Mouse (Mus musculus): ENCODE data around the gene Hist1h2ae.
"Not testable (repeated sequence)": the region's sequence is repeated elsewhere in the genome, so short reads cannot be mapped to it uniquely, and the experiment has no call there.

Hist1h2ae gene

GRCm38 (mm10) chr13:23582219-23583056, 11.4 kb upstream of the Hist1h2ae start:
- no peak for DNase-seq

- peak; percentile 95 for DNase-seq
Measured at GRCm38 (mm10) chr13:23581408-23582218, 10.6 kb upstream of the Hist1h2ae start, which contains the start of gene Hist1h4d. Hist1h4d (plus strand) TSS chr13:23581598.

- DNase-seq, result no peak
Measured at GRCm38 (mm10) chr13:23577835-23578234, 6.8 kb upstream of the Hist1h2ae start.

- no peak for DNase-seq
Measured at GRCm38 (mm10) chr13:23576906-23577639, 6.1 kb upstream of the Hist1h2ae start.

DNA sequence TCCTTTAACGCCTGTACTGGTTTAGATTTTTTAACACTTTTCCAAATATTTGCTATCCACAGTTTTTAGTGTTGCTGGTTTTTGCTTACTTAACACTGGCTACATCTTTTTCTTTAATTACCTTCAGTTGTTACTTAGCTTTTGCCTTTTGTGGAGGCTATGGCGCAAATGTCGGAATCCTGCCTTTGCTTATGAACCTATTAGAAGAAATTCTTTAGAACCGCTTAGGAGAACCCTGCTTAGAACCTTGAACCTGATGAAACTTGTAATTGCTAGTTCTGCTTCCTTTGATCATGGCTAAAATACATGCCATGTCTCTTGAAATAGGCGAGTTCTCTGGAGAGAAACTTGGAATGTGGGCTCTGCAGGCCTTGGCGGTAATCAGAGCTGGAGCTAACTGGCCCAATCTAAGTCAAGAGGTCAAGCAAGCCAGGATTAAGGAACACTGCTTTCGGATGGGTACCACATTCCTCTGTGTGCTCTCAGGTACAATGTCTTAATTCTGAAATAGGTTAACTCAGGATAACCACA, 5.4 kb upstream of the Hist1h2ae start:
- DNase-seq, result no peak

GRCm38 (mm10) chr13:23575864-23576313, 4.9 kb upstream of the Hist1h2ae start:
- DNase-seq, result not testable (repeated sequence)

DNA sequence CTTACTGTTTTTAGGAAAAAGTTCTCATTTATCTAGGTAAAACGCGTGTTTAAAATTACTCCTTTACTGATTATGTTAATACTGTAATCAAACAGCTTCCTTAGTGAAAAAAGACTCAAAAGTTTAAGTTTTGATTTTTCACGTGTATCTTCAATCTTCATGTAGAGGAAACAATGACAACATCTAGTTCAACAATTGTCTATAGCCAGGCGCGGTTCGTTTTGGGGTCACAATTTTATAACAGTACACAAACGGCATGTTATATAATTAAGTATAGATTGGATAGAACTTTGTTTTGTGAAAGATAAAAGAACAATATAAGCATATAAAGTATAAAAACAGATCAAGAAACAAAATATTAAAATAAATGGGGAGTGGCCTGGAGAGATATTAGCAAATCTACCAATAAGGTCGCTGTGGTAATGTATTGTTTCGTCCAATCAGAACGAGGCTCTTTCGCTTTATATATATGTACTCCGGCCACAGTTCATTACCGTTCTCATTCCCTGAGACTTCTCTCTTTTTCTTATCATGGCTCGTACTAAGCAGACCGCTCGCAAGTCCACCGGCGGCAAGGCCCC, 4.3 kb upstream of the Hist1h2ae start, which contains the start of gene Hist1h3d:
Hist1h3d (plus strand) TSS at position 493 of the 581 bp plus-strand sequence.
- peak; percentile 17 for DNase-seq

- not testable (repeated sequence) for DNase-seq
Measured at GRCm38 (mm10) chr13:23574546-23575170, 3.6 kb upstream of the Hist1h2ae start.

DNA sequence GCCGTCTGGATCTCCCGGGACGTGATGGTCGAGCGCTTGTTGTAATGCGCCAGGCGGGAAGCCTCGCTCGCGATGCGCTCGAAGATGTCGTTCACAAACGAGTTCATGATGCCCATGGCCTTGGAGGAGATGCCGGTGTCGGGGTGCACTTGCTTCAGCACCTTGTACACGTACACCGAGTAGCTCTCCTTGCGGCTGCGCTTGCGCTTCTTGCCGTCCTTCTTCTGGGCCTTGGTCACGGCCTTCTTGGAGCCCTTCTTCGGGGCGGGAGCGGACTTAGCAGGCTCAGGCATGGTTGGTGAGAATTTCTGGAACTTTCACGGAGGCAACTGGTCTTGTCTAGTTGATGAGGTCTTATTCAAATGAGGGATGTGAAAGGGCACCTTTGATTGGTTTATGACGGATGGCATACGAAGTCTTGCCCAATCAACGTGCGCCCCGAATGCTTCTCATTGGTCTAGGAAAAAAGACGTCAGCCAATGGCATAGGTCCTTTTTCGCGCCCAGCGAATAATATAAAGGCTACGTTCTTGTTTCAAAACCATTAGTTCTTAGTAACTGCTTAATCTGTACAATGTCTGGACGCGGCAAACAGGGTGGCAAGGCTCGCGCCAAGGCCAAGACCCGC, 3.0 kb upstream of the Hist1h2ae start, which contains the start of the genes Hist1h2bf and Hist1h2ad:
Hist1h2bf (minus strand) TSS at position 299 of the 627 bp plus-strand sequence.
Hist1h2ad (plus strand) TSS at position 484 of the 627 bp plus-strand sequence.
- DNase-seq, result peak; percentile 68

GRCm38 (mm10) chr13:23573034-23573897, 2.2 kb upstream of the Hist1h2ae start:
- not testable (repeated sequence) for DNase-seq

GRCm38 (mm10) chr13:23572218-23573033, 1.4 kb upstream of the Hist1h2ae start:
- DNase-seq, result no peak

DNA sequence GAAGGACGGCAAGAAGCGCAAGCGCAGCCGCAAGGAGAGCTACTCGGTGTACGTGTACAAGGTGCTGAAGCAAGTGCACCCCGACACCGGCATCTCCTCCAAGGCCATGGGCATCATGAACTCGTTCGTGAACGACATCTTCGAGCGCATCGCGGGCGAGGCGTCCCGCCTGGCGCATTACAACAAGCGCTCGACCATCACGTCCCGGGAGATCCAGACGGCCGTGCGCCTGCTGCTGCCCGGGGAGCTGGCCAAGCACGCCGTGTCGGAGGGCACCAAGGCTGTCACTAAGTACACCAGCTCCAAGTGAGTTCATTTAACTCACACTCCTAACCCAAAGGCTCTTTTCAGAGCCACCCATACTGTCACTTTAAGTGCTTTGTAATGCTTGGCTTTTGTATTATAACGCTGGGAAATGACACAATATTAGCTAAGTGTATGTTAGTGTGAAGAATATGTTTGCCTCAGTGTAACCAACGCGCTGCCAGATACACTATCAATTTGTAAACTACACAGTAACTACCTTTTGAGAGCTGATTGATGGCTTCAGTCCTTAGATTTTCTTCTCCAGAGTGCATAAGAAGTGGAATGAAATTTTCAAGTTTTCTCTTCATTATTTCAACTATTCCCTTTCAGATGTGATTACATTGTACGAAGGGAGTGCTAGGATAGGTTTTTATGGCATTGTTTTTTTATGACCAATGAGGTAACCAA, 641 bp upstream of the Hist1h2ae start:
- not testable (repeated sequence) for DNase-seq

DNA sequence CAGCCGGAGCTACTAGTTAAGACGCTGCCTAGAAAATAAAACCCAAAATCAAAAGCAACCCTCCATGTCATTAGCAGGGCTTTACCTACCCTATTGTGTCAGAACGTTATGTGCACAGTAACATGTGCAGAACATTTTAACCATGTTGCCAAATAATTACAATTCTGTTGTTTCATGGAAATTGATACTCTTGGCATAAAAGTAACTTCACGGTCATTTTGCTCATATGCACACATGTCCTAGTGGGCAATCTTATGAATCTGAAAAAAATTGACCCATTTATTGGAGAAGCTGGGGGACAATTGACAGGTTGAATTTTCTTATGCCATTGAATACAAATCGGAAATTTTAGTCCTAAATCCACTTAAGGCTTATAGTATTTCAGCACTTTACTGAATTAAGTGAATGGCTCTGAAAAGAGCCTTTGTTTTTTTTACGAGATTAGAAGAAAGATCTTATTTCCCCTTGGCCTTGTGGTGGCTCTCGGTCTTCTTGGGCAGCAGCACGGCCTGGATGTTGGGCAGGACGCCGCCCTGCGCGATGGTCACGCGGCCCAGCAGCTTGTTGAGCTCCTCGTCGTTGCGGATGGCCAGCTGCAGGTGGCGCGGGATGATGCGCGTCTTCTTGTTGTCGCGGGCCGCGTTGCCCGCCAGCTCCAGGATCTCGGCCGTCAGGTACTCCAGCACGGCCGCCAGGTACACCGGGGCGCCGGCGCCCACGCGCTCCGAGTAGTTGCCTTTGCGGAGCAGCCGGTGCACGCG, 579 bp downstream of the Hist1h2ae start:
- not testable (repeated sequence) for DNase-seq

- DNase-seq, result no peak
Measured at GRCm38 (mm10) chr13:23564482-23564881, 6.5 kb downstream of the Hist1h2ae start.

DNA sequence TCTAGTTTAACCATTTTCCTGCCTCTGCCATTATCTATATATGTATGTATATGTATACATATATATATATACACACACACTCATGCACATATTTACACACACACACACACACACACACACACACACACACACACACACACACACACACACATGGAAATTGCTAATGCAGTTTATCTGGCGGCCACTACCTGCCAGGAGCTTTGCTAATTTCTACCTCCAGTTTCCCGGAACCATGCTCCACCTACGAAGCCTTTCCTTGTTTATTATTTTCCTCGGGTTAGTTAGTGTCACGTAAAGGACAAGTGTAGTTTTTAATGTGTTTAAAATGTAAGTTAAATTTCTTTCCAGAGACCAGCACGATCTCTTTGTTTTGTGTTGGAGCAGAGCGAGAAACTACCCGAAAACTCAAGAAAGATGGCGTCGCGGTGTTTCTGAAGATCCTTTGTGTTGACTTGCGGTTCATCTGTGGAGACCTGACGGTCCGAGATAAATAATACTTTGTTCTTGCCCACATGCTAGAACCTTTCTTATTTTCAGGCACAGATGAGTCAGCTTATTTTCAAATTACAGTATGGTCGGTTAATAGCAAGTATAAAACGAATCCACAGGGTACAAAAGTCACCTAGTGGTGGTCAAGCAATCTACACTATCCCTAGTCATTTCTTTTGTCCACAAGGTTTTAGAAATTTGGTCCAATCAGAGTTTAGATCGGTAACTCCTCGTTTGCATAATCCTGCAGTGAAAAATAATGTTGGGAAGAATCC, 8.1 kb downstream of the Hist1h2ae start:
- DNase-seq, result no peak

- peak; percentile 89 for DNase-seq
Measured at GRCm38 (mm10) chr13:23561883-23562659, 8.9 kb downstream of the Hist1h2ae start, which contains the start of gene Hist1h3e. Hist1h3e (minus strand) TSS chr13:23562369.
